Comparison of ENCODE assay signal across 8 mouse cellular contexts in genomic region chr1:75521321-75522031, GRCm38 (mm10). TPM values are rescaled to one million over a fixed set of nuclear protein-coding genes. Genes with fewer than 3 reads are reported as not detected.
A peak's percentile ranks its signal among the peaks of the same experiment; 100 is the strongest.
DNase-seq lines count a peak whose midpoint lies in the region; ATAC-seq lines count a peak whose summit lies in the region.

Gene Stk11ip (plus strand): TSS chr1:75521529.

- H3K4me1 ChIP-seq in heart, embryonic 10.5 days, result peaks cover 26% of the 10 kb centered on the region
- H3K4me1 ChIP-seq in kidney, embryonic 15.5 days, result peaks cover 30% of the 10 kb centered on the region

- peak within 1 kb of the TSS; percentile 68 for H3K4me2 ChIP-seq in kidney, embryonic 15.5 days

- H3K9me3 ChIP-seq in heart, embryonic 10.5 days, result no peaks in the 10 kb centered on the region
- no peaks in the 10 kb centered on the region for H3K9me3 ChIP-seq in kidney, embryonic 15.5 days (replicated peaks)

- peak; percentile 94 for ATAC-seq in erythroblast, adult 5-6 weeks (replicated peaks; ENCODE audit: low FRiP score, poor library complexity, severe bottlenecking)
- peak; percentile 97 for ATAC-seq in kidney, embryonic 15.5 days (replicated peaks; ENCODE audit: low FRiP score)
- ATAC-seq in monocyte, adult 5-6 weeks (replicated peaks; ENCODE audit: insufficient number of reproducible peaks, low FRiP score, low TSS enrichment, poor library complexity, severe bottlenecking), result peak; percentile 89

- peak within 1 kb of the TSS; percentile 71 for H3K4me3 ChIP-seq in heart, embryonic 10.5 days
- H3K4me3 ChIP-seq in kidney, embryonic 15.5 days (replicated peaks), result peak within 1 kb of the TSS; percentile 71

- H3K9ac ChIP-seq in kidney, embryonic 15.5 days, result peak within 1 kb of the TSS; percentile 51

- under 1% methylated on average over 46 of the region's 46 CpGs for WGBS in heart, embryonic 10.5 days
- WGBS in kidney, embryonic 15.5 days, result under 1% methylated on average over 46 of the region's 46 CpGs

- DNase-seq in B cell, adult 2 months, result peak; percentile 96
- DNase-seq in brain, adult 2 months (ENCODE audit: low read depth, low spot score), result peak; percentile 96
- DNase-seq in heart, embryonic 10.5 days (ENCODE audit: low spot score), result peak; percentile 98
- DNase-seq in liver, result peak; percentile 93
- DNase-seq in spleen, postnatal 4 days (ENCODE audit: low spot score in 2 of 2), result peak; percentile 87 to 94

- peak within 1 kb of the TSS; percentile 89 for H3K27ac ChIP-seq in heart, embryonic 10.5 days
- peak within 1 kb of the TSS; percentile 96 for H3K27ac ChIP-seq in kidney, embryonic 15.5 days

- no peaks in the 10 kb centered on the region for H3K27me3 ChIP-seq in heart, embryonic 10.5 days (ENCODE audit: insufficient read depth, poor library complexity, severe bottlenecking)
- H3K27me3 ChIP-seq in kidney, embryonic 15.5 days, result no peaks in the 10 kb centered on the region

- peaks cover 20% of the 10 kb centered on the region for H3K36me3 ChIP-seq in heart, embryonic 10.5 days
- H3K36me3 ChIP-seq in kidney, embryonic 15.5 days, result peaks cover 14% of the 10 kb centered on the region

RNA-seq across cellular contexts. Expression of gene Stk11ip, which starts in this region (rescaled TPM):
- total RNA-seq in erythroblast, adult 5-6 weeks (2015; ENCODE audit: low replicate concordance), result 10.9 and 14.0 TPM in 2 replicates
- 14.3 and 31.6 TPM in 2 replicates for total RNA-seq in erythroblast, adult 5-6 weeks (2017; ENCODE audit: low replicate concordance)
- polyA plus RNA-seq in heart, embryonic 10.5 days (2016; fragmentation: Nextera tagmentation; extraction: Ambion mirVana), result 20.2 and 22.3 TPM in 2 replicates
- 25.1 and 26.5 TPM in 2 replicates for polyA plus RNA-seq in kidney, embryonic 15.5 days (2015; fragmentation: Nextera tagmentation; extraction: Ambion mirVana)
- total RNA-seq in monocyte, adult 5-6 weeks (2017), result 19.2 to 30.0 TPM (median 26.6 TPM) in 3 replicates

Comparison
In these comparisons a context has a peak if more than half of its experiments do, and no peak if none do; other contexts are left out.
1. Peak in every context shown above with its lines: DNase-seq, ATAC-seq, H3K4me3 ChIP-seq and H3K27ac ChIP-seq.